Mouse (Mus musculus) testis, postnatal 10 days (tissue): ENCODE results near the gene Cnmd.
A peak's percentile ranks its signal among the peaks of the same experiment; 100 is the strongest.

ENCODE experiments used
- DNase-seq: peaks from one replicate; pipeline ENCODE4 v3.0.0; 2021; ENCODE audit warnings: low spot score

The Cnmd gene

GRCm38 (mm10) chr14:79645378-79645777, 16.6 kb downstream of the Cnmd start:
- DNase-seq: no peak

- DNase-seq: no peak
These were observed 19.9 kb downstream of the Cnmd start for GRCm38 (mm10) chr14:79642063-79642462.

- no peak for DNase-seq
These were observed 25.2 kb downstream of the Cnmd start for GRCm38 (mm10) chr14:79636814-79637213.

GRCm38 (mm10) chr14:79633196-79633595, 28.8 kb downstream of the Cnmd start:
- no peak for DNase-seq

- DNase-seq: no peak
These were observed 29.6 kb downstream of the Cnmd start for GRCm38 (mm10) chr14:79632330-79632729.

- no peak for DNase-seq
These were observed 40.8 kb downstream of the Cnmd start for GRCm38 (mm10) chr14:79621143-79621542.

GRCm38 (mm10) chr14:79619802-79620201, 42.2 kb downstream of the Cnmd start:
- DNase-seq: no peak

GRCm38 (mm10) chr14:79617121-79617828, 44.7 kb downstream of the Cnmd start:
- DNase-seq: no peak

- no peak for DNase-seq
These were observed 53.7 kb downstream of the Cnmd start for GRCm38 (mm10) chr14:79608286-79608685.

- DNase-seq: no peak
These were observed 54.6 kb downstream of the Cnmd start for GRCm38 (mm10) chr14:79607352-79607751.

GRCm38 (mm10) chr14:79606867-79607266, 55.1 kb downstream of the Cnmd start:
- DNase-seq: no peak

GRCm38 (mm10) chr14:79606392-79606791, 55.6 kb downstream of the Cnmd start:
- DNase-seq: no peak

GRCm38 (mm10) chr14:79605881-79606280, 56.1 kb downstream of the Cnmd start:
- no peak for DNase-seq

GRCm38 (mm10) chr14:79596602-79597001, 65.4 kb downstream of the Cnmd start:
- DNase-seq: no peak

- DNase-seq: no peak
These were observed 67.9 kb downstream of the Cnmd start for GRCm38 (mm10) chr14:79594069-79594468.

- DNase-seq: no peak
These were observed 70.4 kb downstream of the Cnmd start for GRCm38 (mm10) chr14:79591611-79592010.

- no peak for DNase-seq
These were observed 71.1 kb downstream of the Cnmd start for GRCm38 (mm10) chr14:79590916-79591315.

- DNase-seq: no peak
These were observed 72.6 kb downstream of the Cnmd start for GRCm38 (mm10) chr14:79589401-79589800.

GRCm38 (mm10) chr14:79588534-79588951, 73.4 kb downstream of the Cnmd start:
- DNase-seq: peak; percentile 68

GRCm38 (mm10) chr14:79587852-79588229, 74.1 kb downstream of the Cnmd start:
- no peak for DNase-seq
